Mouse (Mus musculus): ENCODE results near the gene Man1c1. TPM values are rescaled to one million over a fixed set of nuclear protein-coding genes. Genes with fewer than 3 reads are reported as not detected.

Gene Man1c1
- polyA plus RNA-seq, 1 experiment from 2014 or later = 1.5 TPM

GRCm38 (mm10) chr4:134684637-134685338, 19.3 kb downstream of the Man1c1 start:
- peaks cover 2% of the 10 kb centered on the region for H3K4me1 ChIP-seq (replicated peaks; ENCODE audit: control insufficient read depth, insufficient read depth)
- no peaks in the 10 kb centered on the region for H3K36me3 ChIP-seq (ENCODE audit: control insufficient read depth, insufficient read depth, low read length)
- no peak overlapping the region for H3K4me2 ChIP-seq (replicated peaks; ENCODE audit: low read depth)
- peak overlapping the region; percentile 40; the same call in 1 of the 2 replicates for H3K27ac ChIP-seq (replicated peaks)
- 75% methylated on average over 9 of the region's 9 CpGs for WGBS
- peak; percentile 59 for TF ChIP-seq CTCF (IDR thresholded peaks at IDR 0.05; ENCODE audit: low read depth)
- TF ChIP-seq EP300 (optimal IDR thresholded peaks at IDR 0.05) = no peak
- no peaks in the 10 kb centered on the region for H3K9me3 ChIP-seq (ENCODE audit: control insufficient read depth, low read length)
- no peak overlapping the region for H3K9ac ChIP-seq (ENCODE audit: low read length)
- H3K4me3 ChIP-seq (ENCODE audit: low read depth, low read length) = no peak overlapping the region
- H3K27me3 ChIP-seq (ENCODE audit: control insufficient read depth, insufficient read depth, low read length) = no peaks in the 10 kb centered on the region
- DNase-seq (ENCODE audit: low spot score) (no peak), ATAC-seq (ENCODE audit: low FRiP score, low TSS enrichment) (no peak)

GRCm38 (mm10) chr4:134683892-134684291, 20.2 kb downstream of the Man1c1 start:
- TF ChIP-seq CTCF (IDR thresholded peaks at IDR 0.05; ENCODE audit: low read depth) (no peak), EP300 (optimal IDR thresholded peaks at IDR 0.05) (no peak)
- Histone ChIP-seq H3K36me3 (ENCODE audit: control insufficient read depth, insufficient read depth, low read length) (no peaks in the 10 kb centered on the region), H3K4me2 (replicated peaks; ENCODE audit: low read depth) (peak overlapping the region; percentile 29; the same call in 1 of the 2 replicates), H3K4me3 (ENCODE audit: low read depth, low read length) (no peak overlapping the region), H3K27me3 (ENCODE audit: control insufficient read depth, insufficient read depth, low read length) (no peaks in the 10 kb centered on the region), H3K27ac (replicated peaks) (peak overlapping the region; percentile 61), H3K9ac (ENCODE audit: low read length) (0 out of 2 replicates have a peak overlapping the region, but pooled peaks have one; percentile 4), H3K4me1 (replicated peaks; ENCODE audit: control insufficient read depth, insufficient read depth) (peaks cover 2% of the 10 kb centered on the region), H3K9me3 (ENCODE audit: control insufficient read depth, low read length) (no peaks in the 10 kb centered on the region)
- 32% methylated on average over 8 of the region's 8 CpGs for WGBS
- DNase-seq (ENCODE audit: low spot score) (peak; percentile 51), ATAC-seq (ENCODE audit: low FRiP score, low TSS enrichment) (peak; percentile 60; the same call in 1 of the 2 replicates)

DNA sequence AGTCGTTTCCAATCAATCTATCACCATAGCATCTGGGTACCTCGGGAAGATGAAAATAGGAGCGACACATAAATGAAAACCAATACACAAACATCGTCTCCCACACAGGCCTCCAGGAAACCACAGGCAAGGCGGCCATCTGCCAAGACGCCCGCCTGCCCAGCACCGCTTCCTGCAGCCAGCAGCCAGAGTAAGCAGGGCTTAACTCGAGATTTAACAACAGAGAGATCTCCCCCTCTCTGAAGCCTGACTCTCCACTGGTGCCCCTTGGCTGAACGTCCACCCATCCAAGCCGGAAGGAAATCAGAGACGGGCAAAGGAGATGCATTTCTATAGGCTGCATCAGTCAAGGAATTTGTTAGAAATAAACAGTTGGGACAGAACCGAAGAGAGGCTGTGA, 21.1 kb downstream of the Man1c1 start:
- WGBS = 15% methylated on average over 13 of the region's 13 CpGs
- no peak for TF ChIP-seq EP300 (optimal IDR thresholded peaks at IDR 0.05)
- TF ChIP-seq CTCF (IDR thresholded peaks at IDR 0.05; ENCODE audit: low read depth) = 0 out of 2 replicates have a peak, but pooled peaks have one; percentile 11
- DNase-seq (ENCODE audit: low spot score) = peak; percentile 36

DNA sequence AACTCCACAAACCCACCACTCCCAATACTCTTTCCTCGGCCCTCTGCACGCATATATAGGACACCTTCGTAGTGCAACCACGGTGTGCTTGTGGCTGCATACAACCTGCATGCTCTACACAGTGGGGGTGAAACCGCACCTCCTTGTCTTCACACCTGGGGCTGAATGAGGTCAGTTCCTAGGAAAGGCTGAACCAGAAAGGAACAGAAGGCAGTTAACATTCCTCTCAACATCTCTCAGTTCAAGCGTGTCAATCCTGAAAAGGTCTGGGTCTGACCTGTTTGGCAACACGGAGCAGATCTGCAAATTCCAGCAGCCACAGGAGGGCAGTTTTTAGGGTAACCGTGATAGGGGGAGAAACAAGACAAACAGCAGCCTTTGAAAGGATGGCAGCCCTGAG, 21.7 kb downstream of the Man1c1 start:
- no peak overlapping the region for H3K9ac ChIP-seq (ENCODE audit: low read length)
- TF ChIP-seq EP300 (optimal IDR thresholded peaks at IDR 0.05) (no peak), CTCF (IDR thresholded peaks at IDR 0.05; ENCODE audit: low read depth) (no peak)
- no peaks in the 10 kb centered on the region for H3K27me3 ChIP-seq (ENCODE audit: control insufficient read depth, insufficient read depth, low read length)
- H3K4me1 ChIP-seq (replicated peaks; ENCODE audit: control insufficient read depth, insufficient read depth) = peaks cover 2% of the 10 kb centered on the region
- no peaks in the 10 kb centered on the region for H3K36me3 ChIP-seq (ENCODE audit: control insufficient read depth, insufficient read depth, low read length)
- peak overlapping the region; percentile 49 for H3K27ac ChIP-seq (replicated peaks)
- no peak for ATAC-seq (ENCODE audit: low FRiP score, low TSS enrichment)
- WGBS = 62% methylated on average over 8 of the region's 8 CpGs
- peak overlapping the region; percentile 29 for H3K4me2 ChIP-seq (replicated peaks; ENCODE audit: low read depth)
- no peak for DNase-seq (ENCODE audit: low spot score)
- H3K9me3 ChIP-seq (ENCODE audit: control insufficient read depth, low read length) = no peaks in the 10 kb centered on the region
- H3K4me3 ChIP-seq (ENCODE audit: low read depth, low read length) = no peak overlapping the region

More for the DNA sequence above, 21.1 kb downstream of the Man1c1 start:
- peak; percentile 64 for ATAC-seq (ENCODE audit: low FRiP score, low TSS enrichment)
- peaks cover 2% of the 10 kb centered on the region for H3K4me1 ChIP-seq (replicated peaks; ENCODE audit: control insufficient read depth, insufficient read depth)
- no peak overlapping the region for H3K4me3 ChIP-seq (ENCODE audit: low read depth, low read length)
- H3K27ac ChIP-seq (replicated peaks) = peak overlapping the region; percentile 49; the same call in 1 of the 2 replicates
- H3K4me2 ChIP-seq (replicated peaks; ENCODE audit: low read depth) = peak overlapping the region; percentile 29
- H3K9ac ChIP-seq (ENCODE audit: low read length) = 0 out of 2 replicates have a peak overlapping the region, but pooled peaks have one; percentile 8
- H3K9me3 ChIP-seq (ENCODE audit: control insufficient read depth, low read length) = no peaks in the 10 kb centered on the region
- H3K36me3 ChIP-seq (ENCODE audit: control insufficient read depth, insufficient read depth, low read length) = no peaks in the 10 kb centered on the region
- no peaks in the 10 kb centered on the region for H3K27me3 ChIP-seq (ENCODE audit: control insufficient read depth, insufficient read depth, low read length)

GRCm38 (mm10) chr4:134681819-134682218, 22.3 kb downstream of the Man1c1 start:
- H3K9me3 ChIP-seq (ENCODE audit: control insufficient read depth, low read length) = no peaks in the 10 kb centered on the region
- H3K27ac ChIP-seq (replicated peaks) = no peak overlapping the region
- H3K36me3 ChIP-seq (ENCODE audit: control insufficient read depth, insufficient read depth, low read length) = no peaks in the 10 kb centered on the region
- DNase-seq (ENCODE audit: low spot score) (no peak), ATAC-seq (ENCODE audit: low FRiP score, low TSS enrichment) (no peak)
- H3K4me1 ChIP-seq (replicated peaks; ENCODE audit: control insufficient read depth, insufficient read depth) = peaks cover 2% of the 10 kb centered on the region
- H3K9ac ChIP-seq (ENCODE audit: low read length) = no peak overlapping the region
- H3K4me3 ChIP-seq (ENCODE audit: low read depth, low read length) = no peak overlapping the region
- TF ChIP-seq EP300 (optimal IDR thresholded peaks at IDR 0.05) = no peak
- peak; percentile 28; the same call in 1 of the 2 replicates for TF ChIP-seq CTCF (IDR thresholded peaks at IDR 0.05; ENCODE audit: low read depth)
- H3K4me2 ChIP-seq (replicated peaks; ENCODE audit: low read depth) = no peak overlapping the region
- 93% methylated on average over 7 of the region's 7 CpGs for WGBS
- no peaks in the 10 kb centered on the region for H3K27me3 ChIP-seq (ENCODE audit: control insufficient read depth, insufficient read depth, low read length)
